Mouse (Mus musculus) subcutaneous adipose tissue, adult 2 months (tissue): ENCODE results near the gene Kctd12b. TPM values are rescaled to one million over a fixed set of nuclear protein-coding genes. Genes with fewer than 3 reads are reported as not detected.

Source experiments
- polyA plus RNA-seq: library from polyadenylated mRNA; depleted of rRNA; stranded (reverse); fragments of >200 nt; gene quantifications from 2 replicates; pipeline ENCODE4 v1.2.3, GENCODE M21; 2012; ENCODE audit warnings: low replicate concordance; rRNA removed

Kctd12b gene
- polyA plus RNA-seq = 7.3 and 12.8 TPM in 2 replicates

DNA sequence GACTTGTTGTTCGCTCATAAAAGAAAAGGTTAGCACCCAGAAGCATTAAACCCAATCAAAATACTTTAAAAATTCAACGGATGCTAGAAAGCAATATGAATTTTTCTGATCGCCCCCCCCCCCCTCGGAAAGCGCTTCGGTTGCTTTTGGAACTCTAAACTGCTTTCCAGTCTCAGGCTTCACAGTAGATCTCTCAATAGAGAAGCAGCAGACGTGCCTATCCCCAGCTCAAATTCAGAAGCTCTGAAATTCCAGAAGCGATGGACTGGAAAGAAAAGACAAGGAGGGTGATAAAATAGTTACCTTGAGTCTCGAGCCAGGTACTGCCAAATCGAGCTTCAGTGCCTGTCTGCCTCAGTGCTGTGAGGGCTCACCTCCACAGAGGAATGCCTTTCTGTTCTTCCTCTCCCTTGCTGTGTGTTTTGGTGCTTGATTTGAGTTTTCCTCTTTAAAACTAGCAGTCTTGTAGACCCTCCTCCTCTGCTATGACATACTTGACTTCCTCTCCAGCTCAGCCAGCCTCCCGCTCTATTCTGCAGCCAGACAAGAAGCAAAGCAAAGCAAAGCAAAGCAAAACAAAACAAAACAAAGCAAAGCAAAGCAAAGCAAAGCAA is at the start of gene Kctd12b:
Gene Kctd12b (minus strand): TSS at position 610 of the 614 bp plus-strand sequence.

DNA sequence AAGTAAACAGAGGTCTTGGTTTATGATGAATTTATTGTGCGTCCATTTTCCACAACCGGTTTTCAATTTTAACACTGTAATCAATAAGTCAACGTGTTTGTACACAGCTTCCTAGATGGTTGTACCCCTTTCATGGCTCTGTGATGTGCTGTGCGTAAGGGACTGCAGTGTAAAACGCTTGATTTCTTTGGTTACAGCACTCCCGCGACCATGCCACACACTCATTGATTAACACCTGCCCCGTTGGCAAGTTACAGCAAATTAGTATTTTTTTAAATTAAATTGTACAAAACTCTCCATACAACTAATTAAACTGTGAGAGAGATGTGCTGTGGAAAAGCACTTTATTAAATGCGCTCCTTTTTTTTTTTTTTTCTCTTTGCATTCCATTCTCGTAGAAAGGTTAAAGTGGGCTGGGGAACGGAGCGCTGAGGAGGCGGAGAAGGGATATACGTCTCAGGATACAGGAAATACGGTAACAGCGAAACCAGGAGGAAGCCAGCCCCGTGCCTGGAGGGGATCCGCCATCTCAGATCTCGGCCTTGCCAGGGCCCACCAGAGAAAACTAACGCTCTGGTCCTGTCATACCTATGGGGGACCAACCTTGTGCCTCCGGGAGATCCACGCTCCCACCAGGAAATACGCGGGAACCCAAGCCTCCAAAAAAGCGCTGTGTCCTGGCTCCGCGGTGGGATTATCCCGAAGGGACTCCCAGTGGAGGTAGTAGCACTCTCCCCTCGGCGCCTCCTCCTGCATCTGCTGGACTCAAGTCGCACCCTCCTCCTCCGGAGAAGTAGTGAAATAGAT is 27.1 kb upstream of the Kctd12b start, which contains the start of gene Nbdy:
Gene Nbdy (plus strand): TSS at position 481 of the 807 bp plus-strand sequence.

Other genes starting within 250 kb of the Kctd12b start
- gene Ubqln2, start 198.2 kb downstream of the Kctd12b start, polyA plus RNA-seq = 31.7 and 44.1 TPM in 2 replicates
- not detected in 2 replicates for gene Cypt3, start 137.8 kb downstream of the Kctd12b start, polyA plus RNA-seq
- 46.1 and 65.9 TPM in 2 replicates for gene Nbdy, start 27.2 kb upstream of the Kctd12b start, polyA plus RNA-seq
- gene Spin2c, start 135.8 kb upstream of the Kctd12b start, polyA plus RNA-seq = 0.14 and 3.2 TPM in 2 replicates